Mouse (Mus musculus): Measurements from ENCODE around the gene Olfr1274-ps. TPM values are rescaled to one million over a fixed set of nuclear protein-coding genes. Genes with fewer than 3 reads are reported as not detected.
"Not testable (repeated sequence)": the region's sequence is repeated elsewhere in the genome, so short reads cannot be mapped to it uniquely, and the experiment has no call there.

Olfr1274-ps gene
- total RNA-seq (2014; fragmentation: Nextera tagmentation) (not detected in 2 replicates), total RNA-seq (2017) (not detected in 2 replicates)

DNA sequence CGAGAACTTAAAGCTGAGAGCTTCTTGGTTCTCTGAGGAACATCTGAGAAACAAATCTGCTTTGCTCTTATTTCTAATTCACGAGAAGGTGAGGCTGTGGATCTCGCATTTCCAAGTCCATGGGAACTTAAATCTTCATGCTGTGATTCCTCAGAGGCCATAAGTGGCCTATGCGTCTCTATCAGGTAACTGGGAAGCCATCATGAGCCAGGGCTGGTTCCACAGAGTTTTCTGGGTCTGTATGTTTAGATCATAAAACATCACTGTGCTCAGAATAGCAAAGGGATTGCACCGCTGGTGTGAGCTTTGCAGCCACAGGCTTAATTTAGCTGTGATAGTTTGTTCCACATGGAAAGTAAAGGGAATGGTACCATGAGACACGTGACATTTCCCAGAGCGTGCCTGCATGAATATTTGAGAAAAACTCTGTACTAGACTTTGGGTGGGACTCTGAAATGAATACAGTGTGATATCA is at the start of gene Olfr1274-ps:
Olfr1274-ps (plus strand) TSS at position 51 of the 475 bp plus-strand sequence.
- not testable (repeated sequence) for ATAC-seq (replicated peaks; ENCODE audit: low FRiP score, low TSS enrichment, poor library complexity, severe bottlenecking)

DNA sequence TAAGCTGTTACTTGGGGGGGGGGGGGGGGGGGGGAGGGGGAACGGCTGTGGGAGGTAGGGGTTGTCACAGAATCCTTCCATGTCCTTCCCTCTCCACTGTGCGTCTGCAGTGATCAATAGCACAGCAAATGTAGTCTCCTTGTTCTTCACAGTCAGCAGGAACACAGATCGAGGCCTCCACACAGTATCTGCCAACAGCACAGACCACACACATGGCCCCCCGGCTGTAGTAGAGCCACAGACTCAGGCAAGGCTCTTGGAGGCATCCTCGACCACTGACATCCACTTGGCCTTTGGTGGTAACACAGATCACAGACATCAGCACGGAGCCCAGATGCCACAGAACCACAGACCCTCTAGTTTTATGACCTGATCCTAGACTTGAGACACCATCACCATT is 47.4 kb upstream of the Olfr1274-ps start:
- not testable (repeated sequence) for ATAC-seq (replicated peaks; ENCODE audit: low FRiP score, low TSS enrichment, poor library complexity, severe bottlenecking)

DNA sequence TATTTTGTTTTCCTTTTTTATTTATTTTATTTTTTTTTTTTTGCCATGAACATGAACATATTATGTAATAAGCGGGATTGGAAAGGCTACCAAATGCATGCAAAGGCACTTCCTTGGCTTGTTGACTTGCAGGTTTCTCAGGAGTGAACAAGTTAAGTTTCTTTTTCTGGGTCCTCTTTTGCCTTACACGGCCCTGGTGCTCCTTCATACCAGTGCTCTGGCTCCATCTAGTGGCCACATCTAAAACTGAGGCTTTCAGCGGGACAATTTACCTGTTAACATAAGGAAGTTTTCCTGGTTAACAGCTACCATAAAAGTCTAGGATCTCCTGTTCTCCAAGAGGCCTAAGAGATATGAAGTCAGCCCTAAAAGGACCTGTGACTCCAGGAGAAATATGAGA is 46.9 kb upstream of the Olfr1274-ps start:
- peak; percentile 77; the same call in 1 of the 2 replicates for ATAC-seq (replicated peaks; ENCODE audit: low FRiP score, low TSS enrichment, poor library complexity, severe bottlenecking)

DNA sequence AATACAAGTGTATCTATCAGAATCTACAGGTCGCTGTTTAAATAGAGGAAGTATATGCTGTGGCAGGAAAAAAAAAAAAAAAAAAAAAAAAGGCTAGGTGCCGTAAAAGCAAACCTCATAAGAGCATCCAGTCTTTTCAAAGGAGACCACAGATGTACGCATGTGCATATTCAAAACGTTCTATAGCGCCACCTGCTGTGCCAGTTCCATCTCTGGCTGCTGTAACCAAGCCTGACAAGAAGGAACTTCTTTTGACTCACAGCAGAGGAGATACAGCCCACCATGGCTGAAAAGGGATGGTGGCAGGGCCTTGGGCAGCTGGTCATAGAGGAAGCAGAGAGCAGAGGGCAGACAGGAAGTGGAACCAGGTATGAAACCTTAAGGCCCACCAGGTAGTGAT is 39.3 kb upstream of the Olfr1274-ps start:
- peak; percentile 75 for ATAC-seq (replicated peaks; ENCODE audit: low FRiP score, low TSS enrichment, poor library complexity, severe bottlenecking)

DNA sequence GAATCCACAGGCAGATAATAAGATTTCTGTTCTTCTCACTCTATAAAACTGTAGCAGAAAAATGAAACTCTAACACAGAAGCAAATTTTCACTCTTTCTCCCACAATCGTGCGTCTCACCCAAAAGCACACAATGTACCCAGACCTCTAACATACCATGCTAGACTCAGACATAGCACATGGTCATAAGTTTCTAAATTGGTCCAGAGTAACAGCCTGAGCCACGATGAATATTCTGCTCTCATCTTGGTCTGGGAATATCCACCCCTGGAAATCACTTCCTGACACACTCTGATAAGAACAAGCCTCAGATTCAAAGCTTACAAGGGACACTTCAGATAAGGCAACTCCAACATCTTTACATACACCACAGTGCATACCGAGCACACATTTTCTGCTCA is 38.3 kb upstream of the Olfr1274-ps start:
- not testable (repeated sequence) for ATAC-seq (replicated peaks; ENCODE audit: low FRiP score, low TSS enrichment, poor library complexity, severe bottlenecking)

DNA sequence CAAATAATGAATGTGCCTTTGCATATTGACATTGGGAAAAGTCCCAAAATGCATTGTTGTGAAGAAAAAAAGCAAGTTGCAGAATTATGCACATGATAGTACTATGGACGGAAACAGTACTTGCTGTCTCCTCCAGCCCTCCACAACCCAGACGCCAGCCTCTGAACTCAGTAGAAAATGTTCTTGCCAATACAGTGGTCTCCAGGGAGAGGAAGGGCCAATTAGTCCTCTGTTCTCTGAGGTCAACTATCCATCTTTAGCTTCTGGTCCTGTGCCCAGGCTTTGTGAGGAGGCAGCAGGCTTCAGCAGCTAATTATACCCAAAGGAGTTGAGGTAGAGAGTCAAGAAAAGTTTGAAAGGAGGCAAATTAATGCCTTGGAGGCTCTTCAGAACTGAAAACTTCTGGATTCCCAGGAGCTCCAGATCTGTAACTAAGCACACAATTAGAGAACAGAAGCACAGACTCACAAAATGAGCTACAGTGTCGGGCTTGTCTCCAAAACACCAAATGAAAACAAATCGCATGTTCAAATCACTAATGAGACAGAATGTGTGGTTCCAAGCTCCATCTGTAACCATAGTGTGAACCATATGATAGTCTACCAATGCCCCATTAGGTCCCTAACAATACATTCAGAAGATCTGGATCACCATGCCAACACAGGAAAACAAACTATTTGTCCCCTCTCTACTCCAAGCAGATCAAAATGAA is 15.8 kb downstream of the Olfr1274-ps start:
- ATAC-seq (replicated peaks; ENCODE audit: low FRiP score, low TSS enrichment, poor library complexity, severe bottlenecking) = not testable (repeated sequence)

DNA sequence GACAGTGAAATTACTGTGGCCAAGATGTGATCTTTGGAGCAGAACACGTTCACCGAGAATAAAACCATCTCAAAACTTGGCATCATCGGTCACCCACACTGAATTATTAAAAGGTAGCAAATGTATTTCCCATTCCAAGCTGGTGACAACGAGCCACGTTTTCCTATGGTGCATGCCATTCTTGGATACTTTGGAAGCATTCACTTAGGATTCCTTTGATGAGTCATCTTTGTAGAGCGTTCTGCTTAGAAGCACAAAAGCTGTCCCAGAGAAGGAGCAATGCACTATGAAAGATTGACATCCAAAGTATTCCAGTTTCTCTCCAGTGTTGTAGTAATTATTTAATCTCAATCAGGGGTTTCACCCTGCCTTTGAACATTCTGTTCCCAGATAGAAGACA is 23.8 kb downstream of the Olfr1274-ps start:
- not testable (repeated sequence) for ATAC-seq (replicated peaks; ENCODE audit: low FRiP score, low TSS enrichment, poor library complexity, severe bottlenecking)

DNA sequence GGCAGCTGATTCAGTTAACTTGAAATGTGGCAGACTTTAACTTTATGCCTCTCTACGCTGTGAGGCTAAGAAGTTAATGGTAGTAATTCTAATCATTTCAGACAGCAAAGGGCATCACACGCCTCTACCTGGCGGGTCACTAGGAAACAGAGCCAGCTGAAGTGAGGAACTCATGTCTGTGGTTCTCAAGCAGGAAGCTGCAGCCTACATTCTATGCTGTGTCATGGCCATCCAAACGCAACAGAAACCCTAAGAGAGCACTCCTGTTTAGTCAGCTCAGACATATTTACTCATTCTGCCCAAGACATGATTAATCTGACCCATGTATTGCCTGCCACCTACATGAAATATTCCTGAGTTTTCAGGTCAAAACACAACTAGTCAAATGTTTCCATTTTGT is 26.5 kb downstream of the Olfr1274-ps start:
- not testable (repeated sequence) for ATAC-seq (replicated peaks; ENCODE audit: low FRiP score, low TSS enrichment, poor library complexity, severe bottlenecking)

DNA sequence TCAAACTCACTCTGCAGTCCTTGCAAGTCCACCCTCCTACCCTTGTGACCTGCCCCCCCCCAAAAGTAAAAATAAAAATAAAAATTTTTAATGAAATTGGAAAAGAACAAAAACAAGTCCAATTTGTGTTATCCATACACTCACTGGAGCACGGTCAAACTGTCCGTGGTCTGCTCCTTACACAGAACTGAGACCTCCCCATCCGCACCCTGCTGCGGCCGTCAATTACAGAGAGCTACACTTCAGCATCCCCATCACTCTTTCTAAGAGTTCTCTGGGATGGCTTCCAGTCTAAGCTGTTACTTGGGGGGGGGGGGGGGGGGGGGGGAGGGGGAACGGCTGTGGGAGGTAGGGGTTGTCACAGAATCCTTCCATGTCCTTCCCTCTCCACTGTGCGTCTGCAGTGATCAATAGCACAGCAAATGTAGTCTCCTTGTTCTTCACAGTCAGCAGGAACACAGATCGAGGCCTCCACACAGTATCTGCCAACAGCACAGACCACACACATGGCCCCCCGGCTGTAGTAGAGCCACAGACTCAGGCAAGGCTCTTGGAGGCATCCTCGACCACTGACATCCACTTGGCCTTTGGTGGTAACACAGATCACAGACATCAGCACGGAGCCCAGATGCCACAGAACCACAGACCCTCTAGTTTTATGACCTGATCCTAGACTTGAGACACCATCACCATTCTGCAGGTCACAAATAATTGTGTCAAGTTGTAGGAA is 30.7 kb downstream of the Olfr1274-ps start:
- not testable (repeated sequence) for ATAC-seq (replicated peaks; ENCODE audit: low FRiP score, low TSS enrichment, poor library complexity, severe bottlenecking)

DNA sequence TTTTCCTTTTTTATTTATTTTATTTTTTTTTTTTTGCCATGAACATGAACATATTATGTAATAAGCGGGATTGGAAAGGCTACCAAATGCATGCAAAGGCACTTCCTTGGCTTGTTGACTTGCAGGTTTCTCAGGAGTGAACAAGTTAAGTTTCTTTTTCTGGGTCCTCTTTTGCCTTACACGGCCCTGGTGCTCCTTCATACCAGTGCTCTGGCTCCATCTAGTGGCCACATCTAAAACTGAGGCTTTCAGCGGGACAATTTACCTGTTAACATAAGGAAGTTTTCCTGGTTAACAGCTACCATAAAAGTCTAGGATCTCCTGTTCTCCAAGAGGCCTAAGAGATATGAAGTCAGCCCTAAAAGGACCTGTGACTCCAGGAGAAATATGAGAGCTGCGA is 31.3 kb downstream of the Olfr1274-ps start:
- ATAC-seq (replicated peaks; ENCODE audit: low FRiP score, low TSS enrichment, poor library complexity, severe bottlenecking) = peak; percentile 81

DNA sequence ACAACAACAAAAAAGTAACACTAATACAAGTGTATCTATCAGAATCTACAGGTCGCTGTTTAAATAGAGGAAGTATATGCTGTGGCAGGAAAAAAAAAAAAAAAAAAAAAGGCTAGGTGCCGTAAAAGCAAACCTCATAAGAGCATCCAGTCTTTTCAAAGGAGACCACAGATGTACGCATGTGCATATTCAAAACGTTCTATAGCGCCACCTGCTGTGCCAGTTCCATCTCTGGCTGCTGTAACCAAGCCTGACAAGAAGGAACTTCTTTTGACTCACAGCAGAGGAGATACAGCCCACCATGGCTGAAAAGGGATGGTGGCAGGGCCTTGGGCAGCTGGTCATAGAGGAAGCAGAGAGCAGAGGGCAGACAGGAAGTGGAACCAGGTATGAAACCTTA is 39.0 kb downstream of the Olfr1274-ps start:
- ATAC-seq (replicated peaks; ENCODE audit: low FRiP score, low TSS enrichment, poor library complexity, severe bottlenecking) = peak; percentile 73

DNA sequence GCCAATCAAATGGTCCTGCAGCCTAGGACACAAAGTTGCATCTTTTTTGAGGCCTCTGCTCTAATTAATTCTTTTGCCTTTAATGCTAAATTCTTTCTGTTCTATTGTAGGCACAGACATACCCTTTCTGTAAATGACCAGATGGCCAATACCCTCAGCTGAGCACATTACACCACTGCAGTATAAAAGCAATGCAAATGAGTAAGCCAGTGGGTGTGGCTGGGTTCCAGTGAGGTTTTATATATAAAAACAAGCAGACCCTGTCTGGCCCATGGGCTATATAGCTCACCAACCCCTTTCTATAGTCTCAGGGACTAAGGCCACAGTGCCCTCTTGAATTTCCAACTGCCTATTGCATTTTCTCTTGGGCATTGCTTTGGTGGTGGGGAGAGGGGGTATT is 41.7 kb downstream of the Olfr1274-ps start:
- ATAC-seq (replicated peaks; ENCODE audit: low FRiP score, low TSS enrichment, poor library complexity, severe bottlenecking) = not testable (repeated sequence)

DNA sequence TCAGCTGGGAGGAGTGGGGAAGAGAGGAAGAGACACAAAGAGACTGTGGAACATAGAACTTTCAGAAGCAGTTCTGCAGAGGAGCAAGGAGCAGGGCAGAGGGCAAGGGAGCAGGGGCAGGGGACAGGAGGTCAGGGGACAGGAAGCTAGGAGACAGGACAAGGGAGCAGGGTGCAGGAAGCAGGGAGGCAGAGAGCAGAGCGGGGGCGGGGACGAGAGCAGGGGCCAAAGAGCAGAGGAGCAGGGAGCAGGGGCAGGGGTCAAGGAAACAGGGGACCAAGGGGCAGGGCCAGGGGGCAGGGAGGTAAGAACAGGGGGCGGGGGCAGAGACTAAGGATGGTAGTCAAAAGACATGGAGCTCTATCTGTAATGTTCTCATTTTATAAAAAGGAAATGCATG is 43.3 kb downstream of the Olfr1274-ps start:
- ATAC-seq (replicated peaks; ENCODE audit: low FRiP score, low TSS enrichment, poor library complexity, severe bottlenecking) = not testable (repeated sequence)

DNA sequence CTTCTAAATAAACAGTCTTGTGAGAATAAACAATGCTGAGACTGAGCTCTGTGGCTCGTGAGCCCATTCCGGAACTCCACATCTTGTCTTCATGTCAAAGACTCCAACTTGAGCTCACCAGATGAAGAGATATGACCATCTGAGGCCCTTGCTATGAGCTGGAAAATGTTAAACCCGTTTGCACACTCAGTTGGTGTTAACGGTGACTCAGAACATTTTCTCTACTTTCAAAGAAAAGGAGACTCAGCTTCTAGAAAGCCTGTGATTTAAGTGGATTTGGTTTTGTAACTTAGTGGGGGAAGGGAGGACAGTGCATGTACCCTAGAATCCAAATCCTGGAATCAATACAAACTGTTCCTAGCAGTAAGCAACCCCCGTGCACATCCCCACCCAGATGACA is 45.3 kb downstream of the Olfr1274-ps start:
- ATAC-seq (replicated peaks; ENCODE audit: low FRiP score, low TSS enrichment, poor library complexity, severe bottlenecking) = no peak

DNA sequence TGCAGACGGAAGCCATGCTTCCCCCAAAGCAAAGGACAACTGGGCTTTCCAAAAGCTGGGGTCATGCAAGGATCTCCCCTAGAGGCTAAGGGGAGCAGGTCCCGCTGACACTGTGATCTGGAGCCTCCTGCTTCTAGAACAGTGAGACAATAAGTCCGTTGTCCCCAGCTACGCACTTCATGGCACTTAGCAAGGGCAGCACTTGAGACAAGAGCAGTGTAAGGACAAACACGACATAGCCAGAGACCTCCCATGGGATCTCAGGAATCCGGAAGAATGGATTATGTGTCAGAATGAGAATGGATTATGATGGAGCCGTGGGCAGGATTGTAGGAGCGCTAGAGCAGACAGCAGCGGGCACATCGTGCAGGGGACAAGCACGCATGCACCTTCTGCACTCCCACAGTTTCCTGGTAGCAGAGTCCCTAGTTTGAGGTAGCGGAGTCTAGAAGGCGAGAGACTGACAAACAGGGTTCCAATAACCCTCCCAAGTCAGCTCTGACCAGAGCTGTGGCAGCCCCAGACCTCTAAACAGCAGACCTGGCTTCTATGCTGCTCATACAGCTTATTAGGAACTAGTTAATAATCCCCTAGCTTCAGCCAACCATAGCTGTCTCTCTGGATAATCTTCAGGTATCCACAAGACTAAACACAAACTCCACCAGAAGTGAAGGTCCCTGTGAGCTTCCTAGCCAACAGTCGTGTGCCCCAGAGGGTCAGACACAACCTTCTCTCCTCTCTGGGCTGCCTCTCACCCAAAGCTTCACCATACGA is 50.7 kb downstream of the Olfr1274-ps start:
- no peak for ATAC-seq (replicated peaks; ENCODE audit: low FRiP score, low TSS enrichment, poor library complexity, severe bottlenecking)

DNA sequence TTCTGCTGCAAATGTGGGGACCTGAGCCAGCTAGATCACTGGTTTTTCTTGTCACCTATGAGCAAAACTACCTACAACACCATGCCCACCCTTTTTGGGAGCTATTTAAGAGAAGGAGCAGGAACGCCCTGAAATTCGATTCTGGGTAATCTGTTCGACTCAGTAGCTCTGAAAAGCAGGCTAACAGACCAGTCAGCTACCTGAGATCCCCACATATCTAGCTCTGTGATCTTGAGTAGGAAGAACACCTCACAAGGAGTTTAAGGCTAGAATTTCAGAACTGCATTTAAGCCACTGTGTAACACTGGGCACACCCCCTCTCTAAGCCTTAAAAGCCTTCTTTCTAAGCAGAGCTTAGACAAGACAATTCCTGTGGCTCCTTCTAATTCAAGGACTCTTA is 53.9 kb downstream of the Olfr1274-ps start:
- no peak for ATAC-seq (replicated peaks; ENCODE audit: low FRiP score, low TSS enrichment, poor library complexity, severe bottlenecking)
